Mouse (Mus musculus) megakaryocyte, embryonic 14.5 days (primary cell): Measurements from ENCODE around the gene Serbp1.

Source experiments
- FLI1 ChIP-seq: IDR thresholded peaks from 2 replicates; pipeline ENCODE4 v1.6.1; 2012; ENCODE audit warnings: low read length, inconsistent platforms, mixed read lengths
- GATA1 ChIP-seq: IDR thresholded peaks from 3 replicates; pipeline ENCODE4 v1.6.1; 2012; ENCODE audit warnings: mixed read lengths, low read length, inconsistent platforms, borderline replicate concordance

DNA sequence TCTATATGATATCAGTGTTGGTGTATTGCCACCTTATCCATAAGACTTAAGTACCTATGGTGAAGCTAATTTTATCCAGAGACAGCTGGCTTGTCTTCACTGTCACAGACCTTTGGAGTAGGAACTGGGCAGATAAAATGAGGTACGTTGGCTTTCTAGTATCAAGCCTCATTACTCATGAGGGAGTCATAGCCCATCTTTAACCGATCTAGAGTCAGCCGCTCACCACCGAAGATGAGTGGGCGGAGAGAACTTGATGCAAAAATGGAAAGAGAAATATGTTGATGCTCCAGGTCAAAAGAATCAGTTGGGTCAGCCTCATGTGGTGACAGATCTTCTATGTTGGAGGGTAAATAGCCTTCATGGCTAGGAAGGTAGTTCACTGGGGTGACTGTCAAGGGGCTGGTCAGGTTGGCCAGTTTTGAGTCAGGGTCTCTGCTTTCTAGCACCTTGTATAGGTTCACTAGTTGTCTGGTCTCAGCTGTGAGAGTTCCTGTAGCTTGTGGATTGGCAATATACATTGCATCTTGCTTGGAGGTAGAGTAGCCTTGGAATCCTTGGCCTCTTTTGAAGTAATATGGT lies 54.2 kb downstream of the Serbp1 start:
- no peak for TF ChIP-seq GATA1
- TF ChIP-seq FLI1: no peak
